Mouse (Mus musculus) left cerebral cortex, postnatal 25 days (tissue): ENCODE data around the gene Eng. TPM values are rescaled to one million over a fixed set of nuclear protein-coding genes. Genes with fewer than 3 reads are reported as not detected.

Experiments used
- DNase-seq, 2 experiments: peaks; one replicate each; pipeline ENCODE4 v3.0.0; 2022; ENCODE audit warnings: low spot score in 2 of 2, mixed read lengths in 1 of 2
- intact Hi-C: fragments of 180-260 bp; cut with DNase I; formaldehyde crosslinking; loops from one replicate; pipeline ENCODE4 v1.15.1; 2025
- total RNA-seq, 2 experiments: library from RNA; stranded (reverse); gene quantifications; 2 replicates each; pipeline ENCODE4 v1.2.3; 2021

Gene Eng
- total RNA-seq, 2 experiments from 2014 or later, result 21.9 to 25.0 TPM

DNA sequence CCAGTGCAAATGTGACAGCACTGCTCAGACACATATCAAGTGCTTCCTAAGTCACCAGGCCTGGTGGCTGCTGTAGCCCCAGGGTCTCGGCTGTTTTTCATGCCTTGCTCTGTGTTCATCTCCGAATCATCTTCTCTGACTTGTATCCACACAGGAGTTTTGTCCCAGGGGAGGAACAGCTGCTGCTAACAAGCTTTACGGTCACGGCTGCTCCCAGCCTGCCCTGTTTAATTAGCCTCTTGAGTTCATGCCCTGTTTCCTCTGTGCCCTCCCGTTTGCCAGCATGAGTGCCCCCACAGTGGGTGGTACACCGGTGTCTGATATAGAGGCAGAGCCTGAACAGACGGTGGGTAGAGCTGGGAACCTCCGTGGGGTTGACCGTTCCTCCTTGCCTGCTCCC is 28.3 kb upstream of the Eng start:
- DNase-seq, result no peak
- intact Hi-C loops, result loop anchor here (5.0 kb wide), 1 partner anchor 36 kb away; no protein-coding TSS in a partner anchor

DNA sequence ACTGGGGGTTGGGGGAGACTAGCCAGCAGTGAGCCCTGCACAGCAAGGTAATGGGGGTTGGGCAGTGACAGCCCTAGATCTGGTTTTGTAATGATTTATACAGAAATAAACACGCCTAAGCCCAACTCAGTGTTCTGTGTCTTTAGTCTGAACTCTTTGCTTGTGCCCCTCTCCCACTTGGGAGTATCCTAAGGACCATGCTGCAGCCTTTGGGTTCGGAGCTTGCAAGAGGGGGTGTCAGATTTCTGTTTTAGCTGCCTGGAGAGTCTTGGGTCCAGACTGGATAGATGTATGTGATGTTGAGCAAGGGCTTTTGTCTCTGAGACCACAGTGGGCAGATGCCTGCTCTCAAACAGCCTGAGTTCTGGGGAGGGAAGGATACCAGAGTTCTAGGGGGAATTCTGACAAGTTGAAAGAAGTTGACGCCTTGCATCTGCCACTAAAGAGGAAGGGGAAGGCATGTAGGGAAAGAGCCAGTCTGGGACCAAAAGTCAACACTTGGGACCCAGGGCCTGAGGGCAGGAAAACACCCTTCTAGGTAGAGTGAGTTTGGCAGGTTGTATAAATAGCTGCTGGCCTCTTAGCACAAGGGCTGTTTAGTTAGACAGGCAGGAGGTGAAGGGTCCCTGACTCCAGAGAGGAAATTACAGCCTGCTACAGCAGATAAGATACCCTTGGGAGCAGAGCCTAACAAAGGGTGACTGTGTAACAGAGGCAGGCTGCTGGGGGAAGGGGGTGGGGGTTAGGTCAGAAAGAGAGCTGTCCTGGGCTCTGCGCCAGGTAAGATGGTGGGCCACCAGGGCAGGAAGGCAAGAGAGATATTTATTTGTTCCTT is 25.5 kb upstream of the Eng start:
- DNase-seq, result no peak
- intact Hi-C loops, result no loop called here

DNA sequence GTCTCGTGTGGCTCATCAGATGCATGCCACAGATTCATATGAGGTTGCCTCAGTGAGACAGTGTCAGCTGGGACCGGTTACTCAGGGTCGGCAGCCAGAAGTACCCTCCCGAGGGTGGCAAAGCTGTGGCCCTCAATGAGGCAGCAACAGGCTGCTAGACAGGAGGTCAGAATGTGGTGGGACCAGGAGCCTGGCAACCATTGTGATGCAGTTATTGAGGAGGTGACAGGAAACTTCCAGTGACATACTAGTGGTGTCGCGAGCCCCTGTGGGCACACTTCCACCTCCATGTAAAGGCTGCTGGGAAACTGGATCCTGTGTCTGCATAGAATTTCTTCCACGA is 24.9 kb upstream of the Eng start, which contains the start of gene Ak1:
Ak1 (plus strand) TSS at position 242 of the 343 bp plus-strand sequence.
- no peak for DNase-seq
- intact Hi-C loops, result no loop called here

DNA sequence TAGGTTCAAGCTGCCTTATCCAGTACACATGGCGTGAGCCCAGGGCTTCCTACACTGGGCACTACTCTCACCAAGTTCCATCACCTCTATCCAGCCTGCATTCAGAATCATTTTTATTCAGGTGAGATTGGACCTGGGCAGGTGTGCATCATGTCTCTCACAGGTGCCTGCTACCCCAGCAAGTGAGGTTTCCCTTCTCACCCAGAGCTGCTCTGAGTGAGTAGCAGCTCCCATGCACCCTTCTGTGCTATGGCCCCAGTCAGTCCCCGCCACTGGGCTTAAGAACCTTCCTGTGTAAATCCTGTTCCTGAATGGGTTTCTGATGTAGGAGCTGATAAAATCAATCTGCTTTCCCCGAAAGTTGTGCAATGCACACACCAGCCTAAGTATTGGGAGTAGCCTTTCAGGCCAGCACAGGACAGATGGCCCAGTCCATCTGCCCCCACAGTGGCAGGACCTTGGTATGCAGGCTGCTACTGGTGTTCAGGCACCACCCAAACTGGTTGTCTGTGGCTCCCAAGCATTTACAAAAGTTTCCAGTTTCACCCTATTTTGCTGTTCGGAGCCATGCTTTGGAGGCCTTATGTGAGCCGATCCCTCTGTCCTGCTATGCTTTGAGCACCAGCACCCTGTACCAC is 22.2 kb upstream of the Eng start:
- intact Hi-C loops, result no loop called here
- DNase-seq, result no peak

DNA sequence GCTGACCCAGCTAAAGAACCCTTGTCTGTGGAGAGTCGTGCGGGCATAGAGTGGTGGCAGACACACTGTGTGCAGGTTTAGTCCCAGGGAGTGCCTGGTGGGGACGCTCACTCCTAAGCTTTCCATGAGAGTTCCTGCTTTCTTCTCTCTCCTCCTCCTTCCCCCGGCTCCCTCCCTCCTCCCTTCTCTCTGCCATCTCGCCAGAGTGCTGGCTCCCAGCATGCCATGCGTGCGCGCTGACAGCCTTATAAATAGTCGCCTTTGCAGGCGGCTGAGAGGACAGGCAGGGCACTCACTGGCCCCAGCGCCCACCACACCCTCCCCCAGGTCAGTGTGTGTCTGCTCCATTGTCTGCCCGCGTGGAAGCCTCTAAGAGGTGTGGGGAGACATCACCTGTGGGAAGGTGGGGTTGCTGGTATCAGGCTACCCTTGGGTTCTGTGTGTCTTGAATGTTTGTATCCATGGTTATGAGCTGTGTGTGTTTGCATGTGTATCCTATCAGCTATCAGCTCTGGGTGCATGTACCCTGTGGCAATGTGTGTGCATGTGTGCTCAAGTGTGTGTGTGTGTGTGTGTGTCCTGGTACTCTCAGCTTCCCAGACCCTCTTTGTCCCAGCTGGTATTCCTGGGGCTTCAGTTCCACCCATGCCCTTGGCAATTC is 21.1 kb upstream of the Eng start:
- peak; percentile 90 to 96 for DNase-seq
- intact Hi-C loops, result loop anchor here (5.0 kb wide), 1 partner anchor 132 kb away; the partner anchor contains the start of gene Tor2a

DNA sequence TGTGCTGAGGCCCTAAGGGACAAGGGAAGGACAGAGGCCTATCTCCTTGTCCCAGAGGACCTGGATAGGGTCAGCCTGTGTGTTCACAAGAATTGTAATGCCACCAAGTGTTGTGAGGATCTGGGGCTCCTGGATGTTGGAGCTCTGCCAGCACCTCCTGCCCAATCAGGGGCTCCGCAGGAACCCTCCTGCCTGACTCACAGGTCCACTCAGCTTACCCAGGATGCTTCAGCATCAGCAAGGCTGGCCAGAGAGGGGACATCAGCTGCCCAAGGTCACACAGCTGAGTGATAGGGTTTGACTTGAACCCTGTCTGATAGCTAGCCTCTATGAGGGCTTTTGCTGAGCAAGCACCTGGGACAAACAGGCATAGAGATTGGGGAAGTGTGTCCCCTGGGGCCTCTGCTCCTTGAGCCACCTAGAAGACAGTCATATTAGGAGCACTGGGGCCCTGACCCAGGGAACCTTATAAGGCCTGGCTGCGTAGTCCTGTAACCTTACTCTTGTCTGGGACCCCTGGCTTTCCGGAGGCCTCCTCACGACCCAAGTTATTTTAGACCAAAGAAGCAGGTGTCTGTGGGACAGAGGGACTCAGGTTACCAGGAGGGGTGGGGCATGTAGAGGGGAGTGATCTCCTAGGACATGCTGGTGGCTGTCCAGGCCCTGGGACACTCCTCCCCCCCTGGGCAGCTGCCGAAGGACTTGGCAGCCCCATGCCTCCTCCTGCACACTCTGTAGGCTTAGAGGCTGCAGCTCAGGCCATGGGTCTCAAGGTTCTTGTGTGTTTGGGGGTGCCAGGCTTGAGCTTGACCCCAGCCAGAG is 20.3 kb upstream of the Eng start:
- intact Hi-C loops, result loop anchor here (5.0 kb wide), 1 partner anchor 131 kb away; the partner anchor contains the start of gene Tor2a

DNA sequence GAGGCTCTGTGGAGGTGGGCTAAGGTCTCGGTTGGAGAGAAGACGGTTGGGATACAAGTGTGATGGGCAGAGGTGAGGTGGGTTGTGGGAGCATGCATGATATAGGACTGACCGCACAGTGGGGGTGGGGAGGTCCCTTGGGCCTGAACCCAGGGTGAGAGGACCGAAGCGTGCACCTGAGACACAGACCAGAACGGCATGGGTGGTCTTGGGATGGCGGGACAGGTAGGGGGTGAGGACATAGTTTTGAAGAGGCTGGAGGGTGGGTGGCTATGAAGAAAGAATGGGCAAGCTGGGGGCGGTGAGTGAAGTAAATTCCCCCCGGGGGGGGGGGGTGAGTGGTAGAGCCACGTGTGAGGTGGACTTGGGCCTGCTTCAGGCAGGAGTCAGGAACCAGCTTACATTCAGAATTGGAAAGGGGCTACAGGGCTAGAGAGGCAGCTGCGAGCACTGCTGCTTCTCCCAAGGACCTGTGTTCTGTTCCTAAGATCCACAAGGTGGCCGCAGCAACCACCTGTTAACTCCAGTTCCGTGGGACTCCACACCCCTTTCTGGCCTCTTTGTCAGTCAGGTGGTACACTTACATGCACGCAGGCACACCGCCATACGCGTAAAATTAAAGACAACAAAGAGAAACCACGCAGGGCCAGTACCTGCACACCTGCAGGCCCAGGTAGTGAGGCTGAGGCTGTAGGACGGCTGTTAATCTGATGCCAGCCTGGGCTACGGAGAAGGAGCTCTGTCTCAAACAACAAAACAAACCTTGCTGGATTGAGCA is 18.9 kb upstream of the Eng start:
- intact Hi-C loops, result loop anchor here (5.0 kb wide), 1 partner anchor 130 kb away; the partner anchor contains the start of gene Tor2a
- DNase-seq, result no peak

More for the DNA sequence above, 20.3 kb upstream of the Eng start:
- peak; percentile 73 to 82 for DNase-seq

DNA sequence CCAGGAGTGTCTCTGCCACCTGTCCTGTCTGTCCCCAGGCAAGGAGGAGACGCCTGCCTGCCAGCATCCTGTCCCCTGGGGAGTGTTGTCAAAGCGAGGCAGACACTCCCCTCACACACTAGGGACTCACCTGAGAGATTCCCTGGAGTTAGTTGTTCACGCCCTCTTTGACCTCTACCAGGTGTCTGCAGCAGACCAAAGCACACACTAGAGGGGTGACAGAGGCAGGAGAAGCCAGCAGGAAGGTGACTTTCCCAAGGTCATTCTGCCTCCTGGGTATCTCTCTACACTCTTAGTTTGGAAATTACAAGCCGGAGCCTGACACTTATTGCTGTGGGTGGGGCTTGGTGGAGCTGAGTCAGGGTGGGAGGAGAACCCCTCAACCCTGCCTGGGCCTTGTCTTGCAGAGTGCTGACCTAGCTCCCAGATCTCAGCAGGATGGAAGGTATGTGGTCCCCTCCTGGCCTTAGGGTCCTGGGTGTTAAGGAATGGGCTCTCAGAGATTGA is 18.3 kb upstream of the Eng start:
- intact Hi-C loops, result loop anchor here (5.0 kb wide), 1 partner anchor 129 kb away; the partner anchor contains the start of gene Tor2a
- no peak for DNase-seq

DNA sequence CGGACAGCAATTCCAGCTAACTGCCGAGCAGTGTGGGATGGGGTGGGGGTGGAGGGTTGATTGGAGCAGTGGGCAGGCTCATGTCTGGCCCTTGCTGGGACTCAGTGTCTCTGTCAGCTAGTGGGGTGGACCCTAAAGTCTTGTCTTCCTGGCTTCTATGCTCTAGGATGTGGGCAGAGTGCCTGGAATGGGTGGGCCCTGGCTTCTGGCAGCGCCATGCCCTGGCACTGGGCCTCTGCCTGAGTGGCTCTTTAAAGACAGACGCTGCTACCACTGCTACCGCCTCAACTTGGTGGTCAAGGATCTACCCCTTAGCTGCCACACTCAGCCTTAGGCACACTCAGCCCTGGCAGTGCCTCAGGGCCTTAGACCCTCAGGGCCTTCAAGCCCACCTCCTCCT is 17.7 kb upstream of the Eng start:
- peak; percentile 58 to 79 for DNase-seq
- intact Hi-C loops, result loop anchor here (5.0 kb wide), 1 partner anchor 129 kb away; the partner anchor contains the start of gene Tor2a

DNA sequence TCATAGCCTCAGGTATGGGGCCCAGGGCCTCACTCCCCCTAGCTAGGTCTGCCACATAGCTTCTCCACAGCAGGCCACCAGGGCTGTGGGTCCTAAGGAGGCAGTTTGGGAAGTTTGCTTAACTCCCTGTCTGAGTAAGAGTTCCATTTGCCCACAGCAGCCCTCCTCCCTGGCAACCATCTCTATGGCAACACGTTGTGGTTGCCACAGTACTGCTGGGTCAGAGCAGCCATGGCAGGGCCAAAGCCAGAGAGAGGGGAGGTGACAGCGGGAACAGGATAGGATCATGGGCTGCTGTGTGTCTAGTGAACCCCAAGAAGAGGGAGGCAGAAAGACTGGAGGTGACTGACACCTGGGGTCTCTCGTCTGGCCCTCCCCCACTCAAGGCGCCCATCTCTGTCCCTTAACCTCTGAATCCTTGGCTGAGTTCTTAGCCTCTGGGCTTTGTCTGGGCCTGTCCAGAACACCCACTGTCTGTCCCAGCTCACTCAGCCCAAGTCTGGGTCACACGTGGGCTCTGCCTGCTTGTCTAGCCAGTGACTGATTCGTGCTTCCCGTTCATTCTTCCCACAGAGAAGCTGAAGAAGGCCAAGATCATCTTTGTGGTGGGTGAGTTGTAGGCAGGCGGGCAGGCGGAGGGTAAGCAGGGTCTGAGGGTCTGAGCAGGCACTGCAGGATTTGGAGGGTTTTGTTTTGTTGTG is 17.0 kb upstream of the Eng start:
- intact Hi-C loops, result loop anchor here (5.0 kb wide), 1 partner anchor 128 kb away; the partner anchor contains the start of gene Tor2a

DNA sequence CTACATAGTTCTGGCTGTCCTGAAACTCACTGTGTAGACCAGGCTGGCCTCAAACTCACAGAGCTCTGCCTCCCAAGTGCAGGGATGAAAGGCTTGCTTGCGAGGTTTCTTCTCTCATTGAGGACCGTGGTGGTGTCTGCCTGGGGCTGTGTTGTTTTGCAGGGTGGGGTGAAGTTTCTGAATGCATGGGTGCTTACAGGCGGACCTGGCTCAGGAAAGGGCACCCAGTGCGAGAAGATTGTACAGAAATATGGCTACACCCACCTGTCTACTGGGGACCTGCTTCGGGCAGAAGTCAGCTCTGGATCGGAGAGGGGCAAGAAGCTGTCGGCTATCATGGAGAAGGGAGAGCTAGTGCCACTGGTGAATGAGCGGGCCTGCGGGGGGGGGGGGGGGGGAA is 16.4 kb upstream of the Eng start:
- no peak for DNase-seq
- intact Hi-C loops, result no loop called here

More for the DNA sequence above, 17.0 kb upstream of the Eng start:
- DNase-seq, result peak; percentile 35 to 60

DNA sequence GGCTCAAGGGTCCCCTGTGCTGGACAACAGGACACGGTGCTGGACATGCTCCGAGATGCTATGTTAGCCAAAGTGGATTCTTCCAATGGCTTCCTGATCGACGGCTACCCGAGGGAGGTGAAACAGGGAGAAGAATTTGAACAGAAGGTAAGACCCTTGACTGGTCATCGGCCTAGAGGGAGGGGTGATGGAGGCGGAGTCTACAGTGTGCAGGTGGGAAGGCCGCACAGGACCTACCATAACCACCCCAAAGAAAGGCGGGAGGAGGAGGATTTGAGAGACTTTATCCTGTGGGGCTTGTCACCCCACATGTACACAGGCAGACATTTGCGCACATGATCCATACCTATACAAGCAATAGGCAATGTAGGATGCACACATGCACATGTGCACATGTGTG is 15.3 kb upstream of the Eng start:
- intact Hi-C loops, result loop anchor here (1.0 kb wide), 1 partner anchor 58 kb away; no protein-coding TSS in a partner anchor
- no peak for DNase-seq

DNA sequence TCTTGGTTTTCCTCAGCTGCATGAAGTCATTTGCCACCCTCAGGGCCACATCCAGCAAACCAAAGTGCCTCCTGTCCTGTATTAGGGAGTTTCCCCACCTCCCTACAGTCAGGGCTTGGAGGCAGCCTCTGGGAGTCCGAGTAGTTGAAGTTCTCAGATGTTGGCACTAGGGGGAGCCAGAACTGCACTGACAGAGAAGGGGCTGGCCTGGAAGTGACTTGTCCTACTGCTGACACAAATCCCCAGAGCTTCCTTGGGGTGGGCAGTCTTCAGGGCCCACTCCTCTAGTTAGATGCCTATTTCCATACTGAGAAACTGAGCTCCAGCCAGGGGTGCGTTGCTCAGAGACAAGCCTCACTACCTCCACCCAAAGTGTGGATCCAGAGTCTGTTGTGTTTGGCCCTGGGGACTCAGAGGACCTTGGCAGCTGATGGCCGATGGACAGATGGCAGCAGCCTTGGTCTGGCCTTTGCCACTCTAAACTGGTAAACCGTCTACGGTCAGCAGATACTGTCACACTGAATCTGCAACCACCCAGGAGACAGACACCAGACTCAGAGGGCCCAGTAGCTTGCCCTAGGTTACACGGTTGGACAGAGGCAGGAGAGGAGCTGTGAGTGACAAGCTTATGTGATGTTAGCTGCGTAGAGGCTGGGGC is 14.5 kb upstream of the Eng start:
- DNase-seq, result peak; percentile 81 to 82
- intact Hi-C loops, result loop anchor here (1.0 kb wide), 1 partner anchor 57 kb away; no protein-coding TSS in a partner anchor

DNA sequence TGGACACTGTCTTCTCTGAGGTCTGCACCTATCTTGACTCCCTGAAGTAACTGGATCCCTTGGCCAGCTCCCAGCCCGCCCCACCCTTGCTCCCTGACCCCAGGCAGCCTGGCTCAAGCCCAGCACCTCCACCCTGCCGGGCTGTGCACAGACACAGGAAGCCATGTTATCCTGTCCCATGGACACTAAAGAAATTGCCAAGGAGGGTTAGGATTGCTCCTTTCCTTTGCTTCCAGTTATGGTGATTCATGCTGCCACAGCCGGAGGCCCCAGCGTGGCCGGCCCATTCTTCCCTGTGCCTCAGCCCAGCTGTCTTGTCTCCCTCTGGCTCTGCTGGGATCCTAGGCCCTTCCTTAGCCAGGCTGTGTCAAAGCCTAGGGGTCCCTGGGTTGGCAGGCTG is 12.7 kb upstream of the Eng start:
- DNase-seq, result no peak
- intact Hi-C loops, result no loop called here

DNA sequence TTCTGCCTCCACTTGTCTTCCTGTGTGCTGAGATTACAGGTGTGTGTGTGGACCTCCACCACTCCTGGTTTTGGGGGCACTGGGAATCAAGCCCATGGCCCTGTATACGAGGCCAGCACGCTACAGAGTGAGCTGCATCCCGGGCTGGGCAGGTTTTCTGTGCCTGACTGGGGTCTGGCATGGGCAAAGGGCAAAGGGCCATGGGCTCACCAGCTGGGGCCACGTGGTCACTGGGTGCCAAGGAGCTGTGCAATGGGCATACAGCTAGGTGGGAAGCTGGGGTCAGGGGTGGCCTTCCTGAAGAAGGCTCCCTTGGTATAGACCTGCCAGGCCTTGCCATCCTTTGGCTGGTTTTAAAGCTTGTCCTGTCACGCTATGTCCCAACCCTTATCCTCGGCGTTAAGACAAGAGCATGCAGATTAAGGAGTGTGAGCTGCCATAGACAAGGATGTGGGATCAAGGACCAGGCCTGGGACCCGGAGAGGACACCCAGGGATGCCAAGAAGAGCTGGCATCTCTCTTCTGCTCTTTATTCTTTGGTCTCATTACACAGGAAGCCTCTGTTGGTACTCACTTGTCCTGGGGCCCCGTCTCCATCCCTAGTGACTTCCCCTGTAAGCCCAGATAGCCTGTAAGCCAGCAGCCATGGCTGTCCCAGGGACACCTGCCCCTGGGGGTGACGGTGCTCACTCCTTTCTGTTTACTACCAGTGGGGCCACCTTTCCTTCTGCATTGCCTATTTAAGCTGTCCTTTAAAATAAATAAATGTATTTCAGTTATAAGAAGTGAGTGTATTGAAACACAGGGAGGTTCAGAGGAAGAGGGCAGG is 11.9 kb upstream of the Eng start:
- intact Hi-C loops, result no loop called here

DNA sequence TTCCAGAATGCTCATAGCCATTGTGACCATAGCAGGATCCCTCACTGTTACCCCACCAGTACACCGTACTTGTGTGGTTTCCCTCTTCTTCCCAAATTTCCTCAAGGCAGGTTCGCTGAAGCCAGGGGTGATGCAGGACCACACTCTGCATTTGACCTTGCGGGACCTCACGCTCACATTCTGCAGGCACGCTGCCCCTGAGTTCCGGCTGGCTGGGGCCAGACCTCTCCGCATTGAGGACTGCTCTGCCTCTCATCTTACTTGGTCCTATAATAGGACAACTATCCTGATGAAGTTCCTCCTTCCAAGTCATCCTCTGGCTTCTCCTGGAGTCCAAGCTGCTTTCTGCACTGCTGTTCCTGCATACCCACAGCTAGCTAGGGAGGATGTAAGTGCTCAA is 9.8 kb upstream of the Eng start:
- DNase-seq, result no peak
- intact Hi-C loops, result no loop called here

More for the DNA sequence above, 11.9 kb upstream of the Eng start:
- no peak for DNase-seq
